Mouse (Mus musculus) adrenal gland, postnatal 4 days (tissue): ENCODE measurements around the gene Kmt2e. TPM values are rescaled to one million over a fixed set of nuclear protein-coding genes. Genes with fewer than 3 reads are reported as not detected.

ENCODE experiments used
- DNase-seq, 2 experiments: peaks; one replicate each; pipeline ENCODE4 v3.0.0; 2021 to 2022; ENCODE audit warnings: low spot score in 2 of 2, mixed read lengths in 2 of 2
- total RNA-seq, 2 experiments: library from RNA; stranded (reverse); gene quantifications; 2 replicates each; pipeline ENCODE4 v1.2.3; 2021

Gene Kmt2e
- total RNA-seq, 2 experiments from 2014 or later, result 90.0 to 93.1 TPM

DNA sequence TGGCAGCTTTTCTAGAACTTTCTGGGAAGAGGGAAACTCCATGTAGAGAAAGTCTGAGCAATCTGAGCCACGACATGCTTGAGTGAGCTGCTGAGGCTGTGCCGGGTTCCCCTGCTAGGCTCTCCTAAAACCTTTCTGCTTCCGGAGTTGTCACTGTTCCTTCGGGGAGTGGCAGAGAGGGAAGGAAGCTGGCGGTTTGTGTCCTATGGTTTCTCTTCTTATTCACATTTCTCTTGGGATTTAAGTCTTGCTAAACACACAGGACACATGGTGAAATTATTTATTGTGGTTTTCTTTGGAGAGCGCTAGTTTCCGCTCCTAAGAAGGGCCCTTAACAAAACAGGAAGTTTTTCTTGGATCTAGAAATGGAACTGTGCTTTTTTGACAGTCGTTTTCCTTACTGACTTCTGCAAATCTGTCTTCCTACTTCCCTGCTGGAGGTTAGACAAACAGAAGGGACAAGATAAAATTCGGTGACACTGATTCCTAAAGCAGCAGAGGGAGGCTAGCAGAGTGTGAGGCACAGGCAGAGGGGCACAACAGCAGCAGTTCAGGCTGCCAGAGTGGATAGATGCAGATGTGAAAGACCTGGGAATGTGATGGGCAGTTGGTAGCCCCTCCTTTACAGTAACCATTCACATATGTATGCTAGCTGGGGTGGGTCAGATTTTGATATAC lies 24.1 kb upstream of the Kmt2e start:
- DNase-seq, result no peak

DNA sequence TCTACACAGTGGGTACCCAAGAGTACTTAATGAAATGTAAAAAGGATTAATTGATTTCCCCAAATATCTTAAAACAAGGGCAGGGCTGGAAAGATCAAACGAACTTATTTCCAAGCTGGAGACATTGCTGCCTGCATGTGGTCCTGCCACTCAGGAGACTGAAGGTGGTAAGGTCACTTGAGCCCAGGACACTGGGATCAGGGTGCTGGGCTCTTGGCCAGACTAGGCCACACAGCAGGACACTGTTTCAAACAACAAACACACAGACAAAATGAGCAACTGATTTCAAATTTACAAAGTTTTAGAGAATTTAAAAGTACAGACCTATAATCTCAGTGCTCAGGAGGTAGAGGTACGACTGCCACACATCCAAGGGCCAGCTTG lies 23.5 kb upstream of the Kmt2e start:
- no peak for DNase-seq

- DNase-seq, result no peak
These were observed 22.6 kb upstream of the Kmt2e start for GRCm38 (mm10) chr5:23411640-23412039.

DNA sequence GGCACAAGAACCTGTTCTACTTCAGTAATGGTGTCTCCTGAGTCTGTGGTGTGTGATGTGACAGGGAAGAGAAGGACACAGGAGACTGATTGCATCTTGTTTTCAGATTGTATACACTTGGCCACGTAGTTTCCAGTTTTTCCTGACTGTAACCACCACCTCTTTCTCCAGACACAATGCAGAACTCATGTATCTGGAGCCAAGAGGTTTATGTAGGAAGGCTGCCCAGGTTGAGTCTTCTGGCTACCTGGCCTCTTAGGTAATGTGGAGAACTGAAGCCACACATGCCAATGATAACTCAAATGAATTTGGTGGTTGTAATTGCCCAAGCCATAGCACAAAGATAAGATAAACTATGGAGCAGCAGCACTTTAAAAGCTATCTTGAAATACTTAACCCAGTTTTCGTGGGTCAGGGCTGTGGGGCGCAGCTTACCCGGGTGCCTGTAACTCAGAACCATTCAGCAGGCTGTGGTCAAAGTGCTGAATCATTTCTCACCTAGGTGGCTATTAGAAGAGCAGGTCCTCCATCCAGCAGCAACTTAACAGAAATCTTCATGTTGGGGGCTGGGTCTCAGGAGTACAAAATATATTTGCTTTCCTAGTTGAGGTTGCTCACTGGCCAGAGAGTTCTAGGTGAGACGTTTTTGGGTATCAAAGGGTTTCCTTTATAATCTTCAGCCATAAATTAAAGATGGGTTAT lies 21.8 kb upstream of the Kmt2e start:
- DNase-seq, result no peak

- no peak for DNase-seq
These were observed 21.2 kb upstream of the Kmt2e start for GRCm38 (mm10) chr5:23413058-23413457.

DNA sequence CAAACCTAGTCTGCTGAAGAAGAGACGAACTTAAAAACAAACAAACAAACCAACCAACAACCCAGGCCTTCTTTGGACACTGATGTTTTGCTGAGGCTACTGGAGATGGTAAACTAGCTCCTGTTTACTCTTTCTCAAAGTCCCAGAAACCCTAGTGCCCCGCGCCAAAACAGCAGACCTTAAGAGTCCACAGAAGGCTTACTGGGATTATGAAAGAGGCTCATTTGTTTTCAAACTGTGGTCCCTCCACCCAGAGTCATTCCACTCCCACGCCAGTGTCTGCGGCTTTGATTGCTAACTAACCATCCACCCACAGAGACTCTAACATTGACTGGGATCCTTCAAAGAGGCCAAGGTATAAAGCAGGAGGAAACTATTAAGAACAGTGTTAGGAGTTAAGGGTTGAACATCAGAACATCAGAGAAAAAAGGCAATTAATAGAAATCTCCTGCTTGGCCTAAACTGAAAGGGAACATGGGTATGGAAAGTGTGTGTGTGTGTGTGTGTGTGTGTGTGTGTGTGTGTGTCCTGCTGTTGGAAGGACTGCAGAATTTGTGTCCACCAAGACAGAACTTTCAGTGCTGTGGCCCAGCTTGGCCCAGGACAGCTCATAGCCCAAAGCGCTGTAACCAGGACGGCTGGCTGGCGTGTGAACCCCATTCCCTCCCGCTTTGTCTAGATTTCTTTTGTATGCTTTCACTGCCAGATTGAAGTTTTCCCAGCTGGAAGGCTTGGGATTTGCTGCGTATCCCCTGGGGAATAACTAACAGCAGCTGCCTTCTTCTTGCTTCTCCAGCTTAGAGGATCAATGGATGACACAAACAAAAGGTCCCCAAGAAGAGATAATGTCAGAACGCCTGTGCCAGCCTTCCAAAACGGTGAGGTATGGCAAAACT lies 20.4 kb upstream of the Kmt2e start:
- DNase-seq, result no peak

DNA sequence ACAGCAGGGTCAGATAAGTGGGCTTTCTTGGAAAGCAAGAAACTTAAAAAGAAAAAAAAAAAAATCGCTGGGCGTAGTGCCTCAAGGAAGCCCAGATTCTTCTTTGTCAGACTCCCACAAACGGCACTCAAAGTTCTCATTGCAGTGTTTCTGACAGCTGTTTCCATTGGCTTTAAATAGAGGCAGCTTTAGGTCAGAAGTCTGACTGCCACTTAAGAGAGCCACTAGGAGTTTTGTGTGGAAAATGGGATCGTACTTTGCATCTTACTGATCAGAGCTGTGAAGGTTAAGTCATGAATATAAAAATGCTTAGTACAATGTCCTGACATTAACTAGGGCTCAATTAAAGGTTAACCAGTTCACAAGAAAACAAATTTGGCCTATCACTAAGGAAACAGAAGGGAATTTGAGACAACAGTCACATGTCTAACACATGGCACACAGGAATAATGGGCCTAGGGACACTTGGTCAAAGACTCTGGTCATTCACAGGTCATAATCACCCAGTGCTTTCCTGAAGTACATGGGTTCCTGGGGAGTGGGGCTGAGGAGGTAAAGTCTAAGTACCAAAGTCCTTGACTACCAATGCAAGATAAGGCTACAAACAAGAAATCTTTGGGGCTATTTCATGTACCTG lies 19.6 kb upstream of the Kmt2e start:
- DNase-seq, result no peak

DNA sequence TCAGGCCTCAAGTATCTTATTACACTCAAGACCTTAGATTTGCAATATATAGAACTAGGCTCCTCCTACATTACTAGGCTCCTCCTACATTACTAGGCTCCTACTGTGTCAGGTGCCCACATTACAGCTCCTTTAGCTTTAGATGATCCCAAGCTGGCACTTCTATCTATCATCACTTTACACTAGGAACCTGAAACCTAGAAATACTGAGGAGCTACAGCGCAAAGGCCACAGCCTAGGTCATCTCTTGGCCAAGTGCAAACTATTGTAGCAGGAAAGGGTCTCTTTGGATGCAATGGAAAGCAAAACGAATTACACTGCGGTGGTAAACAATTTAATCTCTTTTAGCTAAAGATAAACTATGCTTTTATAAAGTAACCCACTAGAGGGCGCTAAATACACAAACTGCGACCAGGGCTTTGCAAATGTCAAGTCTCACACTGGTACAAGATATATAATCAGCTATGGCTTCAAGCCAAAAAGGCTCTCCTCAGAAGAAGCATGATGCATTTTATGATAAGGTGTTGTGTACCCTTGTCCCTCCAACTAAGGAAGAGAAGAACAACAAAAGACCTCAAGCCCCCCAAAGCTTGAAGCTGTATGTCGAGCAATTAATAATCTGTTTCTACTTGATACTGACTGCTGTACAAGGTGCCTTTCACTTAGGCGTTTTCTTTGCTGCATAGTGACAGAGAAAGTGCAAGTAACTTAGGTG lies 18.5 kb upstream of the Kmt2e start:
- no peak for DNase-seq

- DNase-seq, result no peak
These were observed 18.0 kb upstream of the Kmt2e start for GRCm38 (mm10) chr5:23416286-23416643.

- no peak for DNase-seq
These were observed 16.5 kb upstream of the Kmt2e start for GRCm38 (mm10) chr5:23417716-23418115.

DNA sequence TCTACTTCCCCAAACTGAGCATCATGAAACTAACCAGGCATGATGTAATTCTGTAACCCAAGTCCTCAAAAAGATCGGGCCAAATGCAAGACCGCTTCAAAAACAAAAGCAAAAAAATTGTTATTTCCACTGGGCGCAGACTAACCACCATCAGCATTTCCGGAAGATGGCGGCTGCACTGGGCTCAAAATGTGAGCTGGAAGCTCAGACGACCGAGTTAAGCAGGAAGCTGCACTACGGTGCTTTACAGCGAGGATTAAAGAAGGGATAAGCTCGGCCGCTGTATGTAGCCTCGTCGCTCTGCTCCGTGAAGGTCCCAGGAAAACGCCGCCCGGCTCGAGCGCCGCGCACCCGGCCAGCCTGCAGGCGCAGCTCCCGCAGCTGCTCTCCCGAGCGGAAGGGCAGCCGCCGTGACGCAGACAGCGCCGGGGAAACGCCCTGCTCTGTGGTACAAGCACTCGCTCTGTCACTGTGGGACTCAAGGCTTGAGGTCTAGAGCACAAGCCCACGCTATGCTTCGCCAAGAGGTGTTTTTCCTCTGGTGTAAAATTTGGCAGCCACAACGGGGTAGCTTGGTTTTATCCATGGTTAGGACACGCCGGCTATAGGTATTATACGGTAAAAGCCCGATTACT lies 16.0 kb upstream of the Kmt2e start:
- DNase-seq, result peak; percentile 63 to 68

GRCm38 (mm10) chr5:23418797-23419595 lies 15.2 kb upstream of the Kmt2e start:
- DNase-seq, result no peak

GRCm38 (mm10) chr5:23419616-23420170 lies 14.5 kb upstream of the Kmt2e start:
- no peak for DNase-seq

- no peak for DNase-seq
These were observed 13.8 kb upstream of the Kmt2e start for GRCm38 (mm10) chr5:23420410-23420809.

- no peak for DNase-seq
These were observed 12.8 kb upstream of the Kmt2e start for GRCm38 (mm10) chr5:23421440-23421839.

- no peak for DNase-seq
These were observed 11.2 kb upstream of the Kmt2e start for GRCm38 (mm10) chr5:23423036-23423435.

DNA sequence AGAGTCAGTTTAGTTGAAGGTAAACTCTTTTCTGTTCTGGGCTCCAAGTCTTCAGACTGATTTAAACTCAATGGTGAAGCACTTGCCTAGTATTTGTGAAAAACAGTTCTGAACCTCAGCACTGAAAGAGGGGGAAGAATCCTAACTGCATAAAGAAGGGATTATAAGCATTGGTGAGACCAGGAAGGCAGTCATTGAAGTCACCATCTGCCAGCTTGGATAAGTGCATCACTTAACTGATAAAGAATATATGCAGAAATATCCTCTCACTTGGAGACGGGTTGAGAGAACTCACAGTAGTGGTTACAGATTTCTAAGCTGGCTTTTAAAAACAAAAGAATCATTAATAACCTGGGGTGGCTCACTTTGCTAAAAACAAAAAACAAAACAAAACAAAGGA lies 6.7 kb upstream of the Kmt2e start:
- DNase-seq, result no peak

GRCm38 (mm10) chr5:23431070-23431864 lies 3.0 kb upstream of the Kmt2e start:
- no peak for DNase-seq
